Mouse (Mus musculus): ENCODE data around the gene Nedd4. TPM values are rescaled to one million over a fixed set of nuclear protein-coding genes. Genes with fewer than 3 reads are reported as not detected.
A peak's percentile ranks its signal among the peaks of the same experiment; 100 is the strongest.

The Nedd4 gene
- polyA plus RNA-seq, 1 experiment: 18.7 TPM

DNA sequence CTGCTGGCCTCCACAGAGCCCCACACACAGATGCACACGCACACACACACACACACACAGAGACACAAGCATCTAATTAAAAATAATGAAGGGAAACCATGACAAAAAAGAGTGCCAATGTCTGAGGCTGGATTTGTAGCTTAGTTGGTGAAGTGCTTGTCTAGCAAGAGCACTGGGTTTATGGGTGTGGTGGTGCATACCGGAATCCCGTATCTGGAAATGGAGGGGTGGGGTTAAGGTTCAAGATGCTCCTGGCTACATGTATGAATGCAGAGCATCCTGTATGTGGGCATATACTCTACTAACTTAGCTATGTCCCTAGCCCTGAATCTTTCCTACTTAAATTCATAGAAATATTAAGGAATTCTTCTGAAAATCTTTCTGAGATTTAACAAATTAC is 5.0 kb downstream of the Nedd4 start:
- Histone ChIP-seq H3K27ac (ENCODE audit: insufficient read depth, low read depth, low read length) (no peak overlapping the region), H3K4me1 (ENCODE audit: control insufficient read depth, insufficient read depth, insufficient read length, low read length) (peaks cover 5% of the 10 kb centered on the region; the same call in 1 of the 2 replicates), H3K4me3 (ENCODE audit: low read depth, low read length) (no peak overlapping the region), H3K27me3 (ENCODE audit: control insufficient read depth, insufficient read depth, low read length) (no peaks in the 10 kb centered on the region), H3K36me3 (ENCODE audit: control insufficient read depth, insufficient read depth, low read length) (peaks cover 9% of the 10 kb centered on the region)
- no peak for TF ChIP-seq CTCF (IDR thresholded peaks at IDR 0.05; ENCODE audit: extremely low read depth, insufficient read length, insufficient replicate concordance, low read depth, low read length)
- WGBS: 57% methylated on average over 3 of the region's 3 CpGs

DNA sequence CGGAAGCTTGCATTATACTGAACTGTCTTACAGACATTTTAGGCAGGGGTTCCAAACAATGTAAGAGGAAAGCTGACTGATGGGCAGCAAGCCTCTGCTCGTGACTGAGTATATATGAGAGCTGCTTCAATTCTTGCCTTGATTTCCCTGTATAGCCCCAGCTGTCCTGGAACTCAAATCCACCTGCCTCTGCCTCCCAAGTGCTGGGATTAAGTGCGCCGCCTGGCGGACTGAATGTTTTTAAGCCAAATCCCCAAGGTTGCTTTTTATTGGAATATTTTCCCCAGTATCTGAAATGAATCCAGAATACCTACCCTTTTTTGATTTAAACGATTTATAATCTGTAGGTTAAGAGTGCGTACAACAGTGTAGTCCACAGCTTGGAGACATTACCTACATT is 7.2 kb downstream of the Nedd4 start:
- 84% methylated on average over 7 of the region's 7 CpGs for WGBS
- TF ChIP-seq POLR2A (IDR thresholded peaks at IDR 0.05; ENCODE audit: low read depth, low read length) (no peak), CTCF (IDR thresholded peaks at IDR 0.05; ENCODE audit: extremely low read depth, insufficient read length, insufficient replicate concordance, low read depth, low read length) (no peak)
- Histone ChIP-seq H3K27me3 (ENCODE audit: control insufficient read depth, insufficient read depth, low read length) (no peaks in the 10 kb centered on the region), H3K27ac (ENCODE audit: insufficient read depth, low read depth, low read length) (no peak overlapping the region), H3K36me3 (ENCODE audit: control insufficient read depth, insufficient read depth, low read length) (peaks cover 13% of the 10 kb centered on the region), H3K4me3 (ENCODE audit: low read depth, low read length) (no peak overlapping the region), H3K4me1 (ENCODE audit: control insufficient read depth, insufficient read depth, insufficient read length, low read length) (peaks cover 2% of the 10 kb centered on the region; the same call in 1 of the 2 replicates)

DNA sequence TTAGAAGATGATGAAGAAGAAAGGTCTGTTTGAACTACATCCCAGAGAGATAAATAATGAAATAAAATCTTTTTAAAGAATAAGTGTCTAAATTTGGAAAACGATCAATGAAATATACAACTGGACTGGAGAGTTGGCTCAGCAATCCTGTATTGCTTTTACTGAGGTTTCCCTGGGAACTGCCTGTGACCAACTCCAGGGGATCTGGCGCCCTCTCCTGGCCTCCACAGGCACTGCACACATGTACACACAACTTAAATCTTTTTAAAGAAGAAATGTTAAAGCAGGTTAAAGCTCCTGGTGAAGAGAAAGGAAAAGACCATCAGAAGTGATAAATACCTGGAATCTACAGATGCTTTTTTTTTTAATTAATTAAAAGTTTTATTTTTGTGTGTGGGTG is 10.2 kb downstream of the Nedd4 start:
- WGBS: 11% methylated on average over 2 of the region's 2 CpGs
- no peak overlapping the region for H3K27ac ChIP-seq (ENCODE audit: insufficient read depth, low read depth, low read length)
- no peak overlapping the region for H3K4me3 ChIP-seq (ENCODE audit: low read depth, low read length)
- TF ChIP-seq POLR2A (IDR thresholded peaks at IDR 0.05; ENCODE audit: low read depth, low read length): no peak
- TF ChIP-seq CTCF (IDR thresholded peaks at IDR 0.05; ENCODE audit: extremely low read depth, insufficient read length, insufficient replicate concordance, low read depth, low read length): peak; percentile 98; the same call in 1 of the 2 replicates
- H3K36me3 ChIP-seq (ENCODE audit: control insufficient read depth, insufficient read depth, low read length): peaks cover 24% of the 10 kb centered on the region
- H3K27me3 ChIP-seq (ENCODE audit: control insufficient read depth, insufficient read depth, low read length): no peaks in the 10 kb centered on the region
- no peaks in the 10 kb centered on the region for H3K4me1 ChIP-seq (ENCODE audit: control insufficient read depth, insufficient read depth, insufficient read length, low read length)

DNA sequence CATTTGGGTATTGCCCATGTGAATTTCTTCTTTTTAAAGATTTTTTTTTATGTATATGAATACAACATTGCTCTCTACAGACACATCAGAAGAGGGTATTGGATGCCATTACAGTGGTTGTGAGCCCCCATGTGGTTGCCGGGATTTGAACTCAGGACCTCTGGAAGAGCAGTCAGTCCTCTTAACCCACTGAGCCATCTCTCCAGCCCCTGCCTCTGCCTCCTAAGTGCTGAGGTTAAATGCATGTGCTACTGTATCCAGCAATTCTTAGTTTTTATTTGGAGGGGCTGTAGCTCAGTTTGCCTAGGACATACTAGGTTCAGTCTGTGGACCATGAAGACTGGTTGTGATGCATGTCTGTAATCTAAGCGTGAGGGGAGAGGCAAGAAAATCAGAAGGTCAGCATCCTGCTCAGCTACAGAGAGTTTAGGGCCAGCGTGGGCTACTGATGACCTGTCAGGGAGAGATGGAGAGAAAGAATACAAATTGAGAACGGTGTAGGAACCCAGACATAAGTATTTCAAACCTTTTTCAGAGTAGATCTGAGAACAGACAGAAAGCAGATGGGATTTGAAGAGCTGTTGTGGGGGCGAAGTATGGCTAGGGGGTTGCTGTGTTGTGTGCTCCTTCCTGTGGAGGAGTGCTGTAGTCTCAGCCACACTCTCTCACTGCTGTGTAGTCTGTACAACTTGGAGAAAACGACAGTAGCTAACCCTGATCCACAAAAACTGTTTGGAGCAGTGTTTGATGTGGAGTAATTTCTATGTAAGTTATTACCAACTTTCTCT is 13.0 kb downstream of the Nedd4 start:
- WGBS: 89% methylated on average over 6 of the region's 6 CpGs
- Histone ChIP-seq H3K4me3 (ENCODE audit: low read depth, low read length) (no peak overlapping the region), H3K27me3 (ENCODE audit: control insufficient read depth, insufficient read depth, low read length) (no peaks in the 10 kb centered on the region), H3K4me1 (ENCODE audit: control insufficient read depth, insufficient read depth, insufficient read length, low read length) (no peaks in the 10 kb centered on the region), H3K36me3 (ENCODE audit: control insufficient read depth, insufficient read depth, low read length) (peaks cover 31% of the 10 kb centered on the region), H3K27ac (ENCODE audit: insufficient read depth, low read depth, low read length) (no peak overlapping the region)
- TF ChIP-seq CTCF (IDR thresholded peaks at IDR 0.05; ENCODE audit: extremely low read depth, insufficient read length, insufficient replicate concordance, low read depth, low read length) (no peak), POLR2A (IDR thresholded peaks at IDR 0.05; ENCODE audit: low read depth, low read length) (no peak)

DNA sequence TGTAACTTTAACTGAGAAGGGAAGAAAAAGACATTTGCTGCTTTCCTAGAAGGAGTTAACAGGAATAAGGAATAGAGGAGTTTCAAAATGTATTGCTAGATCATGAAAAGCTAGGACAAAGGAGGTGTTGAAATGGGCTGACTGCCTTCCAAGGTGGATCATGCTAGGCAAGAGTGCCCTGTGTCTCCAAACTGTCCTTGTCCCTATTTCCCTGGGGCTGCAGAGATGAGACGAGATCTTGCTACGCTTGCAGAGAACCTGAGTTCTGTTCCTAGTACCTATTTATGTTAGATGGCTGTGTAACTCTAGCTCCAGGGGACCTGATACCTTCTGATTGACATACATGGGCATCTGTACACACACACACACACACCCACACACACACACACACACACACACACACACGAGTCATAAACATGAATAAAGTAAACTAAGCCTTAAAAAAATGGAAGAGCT is 13.6 kb downstream of the Nedd4 start:
- Histone ChIP-seq H3K27me3 (ENCODE audit: control insufficient read depth, insufficient read depth, low read length) (no peaks in the 10 kb centered on the region), H3K36me3 (ENCODE audit: control insufficient read depth, insufficient read depth, low read length) (peaks cover 31% of the 10 kb centered on the region), H3K4me3 (ENCODE audit: low read depth, low read length) (no peak overlapping the region), H3K4me1 (ENCODE audit: control insufficient read depth, insufficient read depth, insufficient read length, low read length) (no peaks in the 10 kb centered on the region), H3K27ac (ENCODE audit: insufficient read depth, low read depth, low read length) (no peak overlapping the region)
- TF ChIP-seq CTCF (IDR thresholded peaks at IDR 0.05; ENCODE audit: extremely low read depth, insufficient read length, insufficient replicate concordance, low read depth, low read length) (no peak), POLR2A (IDR thresholded peaks at IDR 0.05; ENCODE audit: low read depth, low read length) (no peak)
- 74% methylated on average over 3 of the region's 3 CpGs for WGBS

DNA sequence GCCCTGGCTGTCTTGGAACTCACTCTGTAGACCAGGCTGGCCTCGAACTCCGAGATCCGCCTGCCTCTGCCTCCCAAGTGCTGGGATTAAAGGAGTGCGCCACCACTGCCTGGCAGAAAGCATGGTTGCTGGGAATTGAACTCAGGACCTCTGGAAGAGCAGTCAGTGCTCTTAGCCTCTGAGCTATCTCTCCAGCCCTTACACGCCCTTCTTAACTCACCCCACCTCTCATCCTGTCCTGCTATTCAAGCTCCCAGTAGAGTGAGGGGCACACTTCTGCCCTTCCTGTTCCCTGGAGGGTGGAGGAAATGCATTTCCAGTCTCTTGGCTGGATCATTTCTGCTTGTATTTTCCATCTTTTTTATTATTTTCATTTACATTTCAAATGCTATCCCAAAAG is 15.5 kb downstream of the Nedd4 start:
- H3K27ac ChIP-seq (ENCODE audit: insufficient read depth, low read depth, low read length): no peak overlapping the region
- H3K4me3 ChIP-seq (ENCODE audit: low read depth, low read length): no peak overlapping the region
- no peak for TF ChIP-seq CTCF (IDR thresholded peaks at IDR 0.05; ENCODE audit: extremely low read depth, insufficient read length, insufficient replicate concordance, low read depth, low read length)
- no peaks in the 10 kb centered on the region for H3K27me3 ChIP-seq (ENCODE audit: control insufficient read depth, insufficient read depth, low read length)
- WGBS: 93% methylated on average over 5 of the region's 5 CpGs
- H3K36me3 ChIP-seq (ENCODE audit: control insufficient read depth, insufficient read depth, low read length): peaks cover 27% of the 10 kb centered on the region
- H3K4me1 ChIP-seq (ENCODE audit: control insufficient read depth, insufficient read depth, insufficient read length, low read length): no peaks in the 10 kb centered on the region

DNA sequence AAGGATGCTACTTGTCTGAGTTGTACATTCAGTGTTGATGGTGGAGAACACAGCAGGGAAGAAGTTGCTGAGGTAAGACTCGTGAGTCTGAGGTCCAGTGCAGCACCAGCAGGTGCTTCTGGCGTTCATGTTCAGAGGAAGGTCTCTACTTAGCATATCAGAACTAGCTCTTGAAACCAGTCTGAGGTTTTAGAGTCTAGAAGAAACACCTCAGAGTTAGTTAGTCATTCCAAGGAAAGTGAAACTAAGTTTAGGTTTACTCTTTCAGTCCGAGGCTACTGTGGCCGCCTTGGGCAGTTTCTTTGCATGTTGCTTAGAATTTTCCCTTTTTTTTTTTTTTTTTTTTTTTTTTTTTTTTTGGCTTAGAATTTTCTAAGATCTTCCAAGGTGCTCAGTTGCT is 16.6 kb downstream of the Nedd4 start:
- peaks cover 25% of the 10 kb centered on the region for H3K36me3 ChIP-seq (ENCODE audit: control insufficient read depth, insufficient read depth, low read length)
- H3K27me3 ChIP-seq (ENCODE audit: control insufficient read depth, insufficient read depth, low read length): no peaks in the 10 kb centered on the region
- H3K4me3 ChIP-seq (ENCODE audit: low read depth, low read length): no peak overlapping the region
- 51% methylated on average over 4 of the region's 4 CpGs for WGBS
- H3K27ac ChIP-seq (ENCODE audit: insufficient read depth, low read depth, low read length): no peak overlapping the region
- no peak for TF ChIP-seq POLR2A (IDR thresholded peaks at IDR 0.05; ENCODE audit: low read depth, low read length)
- no peak for TF ChIP-seq CTCF (IDR thresholded peaks at IDR 0.05; ENCODE audit: extremely low read depth, insufficient read length, insufficient replicate concordance, low read depth, low read length)
- H3K4me1 ChIP-seq (ENCODE audit: control insufficient read depth, insufficient read depth, insufficient read length, low read length): no peaks in the 10 kb centered on the region
